Mouse (Mus musculus): ENCODE measurements around the gene Sin3a. TPM values are rescaled to one million over a fixed set of nuclear protein-coding genes. Genes with fewer than 3 reads are reported as not detected.

Gene Sin3a
- polyA plus RNA-seq, 1 experiment from 2014 or later = 26.4 TPM

DNA sequence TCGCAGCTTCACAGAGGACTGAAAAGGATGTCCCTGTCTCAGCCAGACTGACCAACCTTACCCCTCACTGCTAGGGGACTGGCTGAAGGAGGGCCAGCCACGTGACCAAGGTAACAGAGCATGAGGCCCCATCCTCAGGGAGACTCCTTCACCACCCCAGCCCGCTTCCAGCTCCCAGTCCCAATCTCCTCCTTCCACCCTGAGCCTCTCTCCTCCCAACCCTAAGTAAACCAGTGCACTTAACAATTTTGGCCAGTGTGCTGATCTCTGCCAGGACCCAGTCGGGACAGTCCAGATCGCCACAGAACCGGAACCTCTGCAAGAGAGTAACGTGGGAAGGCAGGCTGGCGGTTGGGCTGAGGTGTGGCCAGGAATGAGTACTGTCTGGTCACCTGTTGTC is 85.0 kb downstream of the Sin3a start:
- ATAC-seq = no peak
- H3K9me3 ChIP-seq = no peaks in the 10 kb centered on the region
- H3K9ac ChIP-seq = no peak overlapping the region
- peak overlapping the region; percentile 78 for H3K4me2 ChIP-seq (replicated peaks)
- H3K4me3 ChIP-seq (replicated peaks) = no peak overlapping the region
- no peak overlapping the region for H3K27ac ChIP-seq
- H3K36me3 ChIP-seq = no peaks in the 10 kb centered on the region
- H3K4me1 ChIP-seq (replicated peaks) = peaks cover 10% of the 10 kb centered on the region
- WGBS = 81% methylated on average over 8 of the region's 8 CpGs
- no peaks in the 10 kb centered on the region for H3K27me3 ChIP-seq (replicated peaks)

DNA sequence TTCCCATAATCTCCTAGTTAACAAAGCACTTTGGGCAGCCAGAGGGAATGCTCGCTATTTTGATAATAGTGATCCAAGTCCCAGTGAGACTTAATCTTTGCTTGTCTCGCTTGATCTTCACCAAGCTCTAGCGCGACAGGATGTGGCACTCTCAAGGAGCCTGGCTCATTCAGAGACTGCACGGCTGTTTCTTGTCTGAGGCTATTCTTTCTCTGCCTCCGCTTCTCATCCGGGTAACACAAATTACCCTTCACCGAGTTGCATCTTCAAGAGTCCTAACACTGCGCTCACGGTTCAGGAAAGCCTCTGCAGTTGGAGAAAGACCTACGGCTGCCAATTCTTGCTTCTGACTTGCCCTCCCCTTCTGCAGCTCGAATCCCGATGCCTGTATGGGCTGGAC is 85.7 kb downstream of the Sin3a start:
- peak overlapping the region; percentile 68 for H3K9ac ChIP-seq
- no peaks in the 10 kb centered on the region for H3K27me3 ChIP-seq (replicated peaks)
- peak overlapping the region; percentile 78 for H3K4me2 ChIP-seq (replicated peaks)
- no peak for ATAC-seq
- no peak overlapping the region for H3K27ac ChIP-seq
- no peaks in the 10 kb centered on the region for H3K9me3 ChIP-seq
- peaks cover 10% of the 10 kb centered on the region for H3K4me1 ChIP-seq (replicated peaks)
- H3K4me3 ChIP-seq (replicated peaks) = peak overlapping the region; percentile 71
- no peaks in the 10 kb centered on the region for H3K36me3 ChIP-seq
- 28% methylated on average over 13 of the region's 13 CpGs for WGBS

DNA sequence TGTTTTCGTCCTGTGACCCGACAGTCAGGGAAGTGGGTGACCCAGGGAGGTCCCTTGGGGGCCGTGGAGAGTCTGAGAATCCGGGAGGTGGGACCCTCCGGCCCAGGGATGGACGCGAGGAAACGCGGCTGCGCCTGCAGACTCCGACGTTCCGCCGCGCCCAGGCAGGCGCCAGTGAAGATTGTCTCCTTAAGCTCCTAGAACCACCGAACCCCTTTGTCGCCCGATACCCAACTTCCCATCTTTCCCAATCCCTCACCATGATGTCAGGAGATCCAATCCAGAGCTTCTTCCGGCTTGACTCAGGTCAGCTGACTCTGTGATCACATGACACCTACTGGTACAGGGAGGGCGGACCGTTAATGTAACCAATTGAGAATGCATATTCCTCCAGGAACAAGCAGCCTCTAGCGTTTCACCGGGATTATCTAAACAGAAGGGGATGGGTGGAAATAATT is 86.2 kb downstream of the Sin3a start, which contains the start of gene Commd4:
TSS of gene Commd4 (minus strand) at position 319 of the 458 bp plus-strand sequence.
- Histone ChIP-seq H3K9me3 (no peaks in the 10 kb centered on the region), H3K4me2 (replicated peaks) (peak within 1 kb of the TSS; percentile 78), H3K9ac (peak within 1 kb of the TSS; percentile 68), H3K27me3 (replicated peaks) (no peaks in the 10 kb centered on the region), H3K4me1 (replicated peaks) (peaks cover 10% of the 10 kb centered on the region), H3K36me3 (no peaks in the 10 kb centered on the region), H3K4me3 (replicated peaks) (peak within 1 kb of the TSS; percentile 71), H3K27ac (no peak within 1 kb of the TSS)
- under 1% methylated on average over 24 of the region's 24 CpGs for WGBS
- ATAC-seq = peak; percentile 92

DNA sequence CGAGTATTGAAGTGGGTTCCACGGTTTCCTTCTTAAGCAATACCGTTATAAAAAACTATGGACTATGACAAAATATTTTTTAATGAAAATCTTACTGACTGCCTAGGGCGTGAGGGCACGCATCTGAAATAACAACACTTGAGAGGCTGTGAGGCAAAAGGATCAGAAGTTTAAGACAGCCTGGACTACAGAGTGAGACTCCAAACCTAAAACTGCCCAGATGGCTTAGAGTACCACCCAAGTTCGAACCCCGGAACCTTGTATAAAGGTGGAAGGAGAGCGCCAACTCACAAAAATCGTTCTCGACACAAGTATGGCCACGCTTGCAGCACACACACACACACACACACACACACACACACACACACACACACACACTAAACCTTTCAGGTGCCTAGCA is 86.7 kb downstream of the Sin3a start:
- H3K9ac ChIP-seq = no peak overlapping the region
- ATAC-seq = peak; percentile 13
- H3K9me3 ChIP-seq = no peaks in the 10 kb centered on the region
- H3K27me3 ChIP-seq (replicated peaks) = no peaks in the 10 kb centered on the region
- H3K4me2 ChIP-seq (replicated peaks) = peak overlapping the region; percentile 78
- WGBS = 42% methylated on average over 11 of the region's 11 CpGs
- no peak overlapping the region for H3K27ac ChIP-seq
- no peaks in the 10 kb centered on the region for H3K36me3 ChIP-seq
- peaks cover 10% of the 10 kb centered on the region for H3K4me1 ChIP-seq (replicated peaks)
- H3K4me3 ChIP-seq (replicated peaks) = peak overlapping the region; percentile 71

DNA sequence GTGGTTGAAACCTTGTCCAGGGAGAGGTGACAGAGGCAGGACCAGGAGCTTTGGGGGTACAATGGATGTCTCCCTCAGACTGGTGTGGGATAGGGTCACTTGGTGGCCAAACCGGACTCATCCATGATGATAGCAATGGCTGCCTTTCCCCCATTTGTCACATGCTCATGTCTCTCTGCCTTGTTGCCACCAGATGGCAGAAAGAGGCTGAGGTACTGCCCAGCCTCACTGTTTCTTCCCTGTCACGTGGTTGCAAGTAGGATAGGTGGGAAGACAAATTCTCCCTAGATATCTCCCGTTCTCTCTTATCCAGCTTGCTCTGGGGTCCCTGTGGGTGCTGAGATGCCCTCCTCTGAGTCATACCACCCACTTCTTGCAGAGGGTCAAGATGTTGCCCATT is 90.7 kb downstream of the Sin3a start:
- 0 out of 2 replicates have a peak, but pooled peaks have one; percentile 34 for ATAC-seq
- H3K27ac ChIP-seq = no peak overlapping the region
- no peaks in the 10 kb centered on the region for H3K36me3 ChIP-seq
- WGBS = 15% methylated on average over 3 of the region's 3 CpGs
- H3K4me3 ChIP-seq (replicated peaks) = no peak overlapping the region
- H3K9ac ChIP-seq = no peak overlapping the region
- no peaks in the 10 kb centered on the region for H3K27me3 ChIP-seq (replicated peaks)
- peaks cover 2% of the 10 kb centered on the region for H3K4me1 ChIP-seq (replicated peaks)
- H3K4me2 ChIP-seq (replicated peaks) = no peak overlapping the region
- H3K9me3 ChIP-seq = no peaks in the 10 kb centered on the region

DNA sequence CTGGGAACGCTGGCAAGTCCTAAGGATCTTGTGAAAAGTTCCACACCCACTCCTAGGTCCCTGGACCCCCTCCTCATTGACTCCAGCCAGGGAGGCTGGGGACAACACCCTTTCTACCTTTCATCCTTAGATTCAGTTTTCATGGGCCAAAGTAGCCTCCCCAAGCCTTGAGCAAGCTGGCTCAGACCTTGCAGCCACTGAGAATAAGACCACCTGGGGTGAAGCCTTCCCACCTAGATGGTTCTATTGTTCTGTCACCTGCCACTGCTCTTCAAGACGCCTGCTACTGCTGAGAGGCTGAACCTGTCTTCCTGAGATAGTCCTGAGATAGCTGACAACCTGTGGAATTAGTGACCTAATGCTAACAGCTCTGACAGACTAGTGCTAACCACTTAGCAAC is 91.3 kb downstream of the Sin3a start:
- Histone ChIP-seq H3K27me3 (replicated peaks) (no peaks in the 10 kb centered on the region), H3K4me2 (replicated peaks) (no peak overlapping the region), H3K36me3 (no peaks in the 10 kb centered on the region), H3K9ac (no peak overlapping the region), H3K9me3 (no peaks in the 10 kb centered on the region), H3K27ac (no peak overlapping the region), H3K4me1 (replicated peaks) (no peaks in the 10 kb centered on the region), H3K4me3 (replicated peaks) (no peak overlapping the region)
- no peak for ATAC-seq
- 41% methylated on average over 2 of the region's 2 CpGs for WGBS

DNA sequence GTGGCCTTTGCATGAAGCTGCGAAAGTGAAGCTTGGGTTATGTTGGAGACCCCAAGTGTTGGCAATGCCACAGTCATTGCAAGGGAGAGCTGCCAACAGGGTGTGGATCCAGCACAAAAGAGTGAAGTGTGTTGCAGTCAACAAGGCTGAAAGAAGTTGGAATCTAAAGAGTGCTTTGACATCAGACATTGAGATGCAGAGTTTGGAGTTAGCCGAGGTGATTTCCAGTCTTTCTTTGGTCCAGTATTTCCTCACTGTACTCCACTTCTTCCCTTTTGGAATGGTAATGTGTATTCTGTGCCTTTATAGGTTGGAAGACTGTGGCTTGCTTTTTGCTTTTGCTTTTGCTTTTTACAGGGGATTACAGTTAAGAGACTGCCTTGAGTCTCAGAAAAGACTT is 94.3 kb downstream of the Sin3a start:
- Histone ChIP-seq H3K4me3 (replicated peaks) (no peak overlapping the region), H3K27me3 (replicated peaks) (no peaks in the 10 kb centered on the region), H3K4me1 (replicated peaks) (no peaks in the 10 kb centered on the region), H3K4me2 (replicated peaks) (no peak overlapping the region), H3K9ac (no peak overlapping the region), H3K9me3 (no peaks in the 10 kb centered on the region), H3K36me3 (no peaks in the 10 kb centered on the region), H3K27ac (no peak overlapping the region)
- ATAC-seq = no peak
- 84% methylated on average over 2 of the region's 2 CpGs for WGBS

DNA sequence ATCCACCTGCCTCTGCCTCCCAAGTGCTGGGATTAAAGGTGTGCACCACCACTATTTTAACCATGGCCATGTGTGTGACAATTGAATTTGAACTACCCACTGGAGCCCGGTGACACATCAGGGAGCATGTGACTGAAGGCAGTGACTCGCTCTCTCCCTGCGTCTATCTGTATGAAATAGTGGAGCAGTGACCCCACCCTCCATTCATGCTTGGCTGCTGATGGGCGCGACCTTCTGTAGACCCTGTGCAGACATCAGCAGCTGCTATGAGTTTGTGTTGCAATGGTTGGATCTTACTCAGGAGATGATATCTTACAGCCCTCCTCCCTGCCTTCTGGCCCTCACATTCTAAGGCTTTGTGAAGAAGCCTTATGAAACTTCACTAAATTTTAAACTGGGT is 96.6 kb downstream of the Sin3a start:
- Histone ChIP-seq H3K9me3 (no peaks in the 10 kb centered on the region), H3K4me2 (replicated peaks) (no peak overlapping the region), H3K4me3 (replicated peaks) (no peak overlapping the region), H3K27me3 (replicated peaks) (no peaks in the 10 kb centered on the region), H3K9ac (no peak overlapping the region), H3K4me1 (replicated peaks) (no peaks in the 10 kb centered on the region), H3K36me3 (no peaks in the 10 kb centered on the region), H3K27ac (no peak overlapping the region)
- ATAC-seq = no peak
- 84% methylated on average over 5 of the region's 5 CpGs for WGBS

Other genes with a start within 250 kb of the Sin3a start
- 1.2 and 1.3 TPM in 2 replicates for gene Odf3l1, start 207.4 kb upstream of the Sin3a start, polyA plus RNA-seq (2015; fragmentation: Nextera tagmentation; extraction: Ambion mirVana)
- gene Cspg4, start 207.0 kb upstream of the Sin3a start, polyA plus RNA-seq (2015; fragmentation: Nextera tagmentation; extraction: Ambion mirVana) = 19.0 and 20.1 TPM in 2 replicates
- gene Snx33, start 143.7 kb upstream of the Sin3a start, polyA plus RNA-seq (2015; fragmentation: Nextera tagmentation; extraction: Ambion mirVana) = 6.2 and 6.3 TPM in 2 replicates
- 71.2 and 74.5 TPM in 2 replicates for gene Imp3, start 134.6 kb upstream of the Sin3a start, polyA plus RNA-seq (2015; fragmentation: Nextera tagmentation; extraction: Ambion mirVana)
- 13.2 and 13.3 TPM in 2 replicates for gene Snupn, start 121.2 kb upstream of the Sin3a start, polyA plus RNA-seq (2015; fragmentation: Nextera tagmentation; extraction: Ambion mirVana)
- 13.2 and 13.4 TPM in 2 replicates for gene Ptpn9, start 77.1 kb upstream of the Sin3a start, polyA plus RNA-seq (2015; fragmentation: Nextera tagmentation; extraction: Ambion mirVana)
- gene Man2c1, start 58.6 kb downstream of the Sin3a start, polyA plus RNA-seq (2015; fragmentation: Nextera tagmentation; extraction: Ambion mirVana) = 50.6 and 55.6 TPM in 2 replicates
- 7.1 and 7.6 TPM in 2 replicates for gene Neil1, start 76.3 kb downstream of the Sin3a start, polyA plus RNA-seq (2015; fragmentation: Nextera tagmentation; extraction: Ambion mirVana)
- gene Commd4, start 86.3 kb downstream of the Sin3a start, polyA plus RNA-seq (2015; fragmentation: Nextera tagmentation; extraction: Ambion mirVana) = 83.8 and 104 TPM in 2 replicates
- gene Trcg1, start 164.5 kb downstream of the Sin3a start, polyA plus RNA-seq (2015; fragmentation: Nextera tagmentation; extraction: Ambion mirVana) = not detected in 2 replicates
- 27.7 and 29.6 TPM in 2 replicates for gene 1700017B05Rik, start 190.6 kb downstream of the Sin3a start, polyA plus RNA-seq (2015; fragmentation: Nextera tagmentation; extraction: Ambion mirVana)